Mouse (Mus musculus) lung, postnatal 4 days (tissue): ENCODE measurements around the gene Tmem132c.
A peak's percentile ranks its signal among the peaks of the same experiment; 100 is the strongest.
"Not testable (repeated sequence)": the region's sequence is repeated elsewhere in the genome, so short reads cannot be mapped to it uniquely, and the experiment has no call there.

Source experiments
- DNase-seq, 2 experiments: peaks; one replicate each; pipeline ENCODE4 v3.0.0; 2021

The Tmem132c gene

GRCm38 (mm10) chr5:127347053-127347748, 105.6 kb downstream of the Tmem132c start:
- DNase-seq, result no peak

- DNase-seq, result no peak
Measured at GRCm38 (mm10) chr5:127349221-127350065, 107.8 kb downstream of the Tmem132c start.

- DNase-seq, result no peak
Measured at GRCm38 (mm10) chr5:127353002-127353401, 111.4 kb downstream of the Tmem132c start.

- peak; percentile 36 to 72 for DNase-seq
Measured at GRCm38 (mm10) chr5:127355836-127356235, 114.2 kb downstream of the Tmem132c start.

GRCm38 (mm10) chr5:127357878-127358277, 116.3 kb downstream of the Tmem132c start:
- DNase-seq, result not testable (repeated sequence)

GRCm38 (mm10) chr5:127361145-127361544, 119.5 kb downstream of the Tmem132c start:
- no peak for DNase-seq

- no peak for DNase-seq
Measured at GRCm38 (mm10) chr5:127365061-127365460, 123.5 kb downstream of the Tmem132c start.

GRCm38 (mm10) chr5:127368191-127368590, 126.6 kb downstream of the Tmem132c start:
- peak; percentile 27 to 40 for DNase-seq

GRCm38 (mm10) chr5:127369812-127370211, 128.2 kb downstream of the Tmem132c start:
- DNase-seq, result no peak

GRCm38 (mm10) chr5:127370503-127370902, 128.9 kb downstream of the Tmem132c start:
- DNase-seq, result peak; percentile 68 to 88

GRCm38 (mm10) chr5:127374251-127374650, 132.6 kb downstream of the Tmem132c start:
- DNase-seq, result peak; percentile 21 to 59

GRCm38 (mm10) chr5:127375654-127376053, 134.0 kb downstream of the Tmem132c start:
- DNase-seq, result no peak

GRCm38 (mm10) chr5:127378521-127378920, 136.9 kb downstream of the Tmem132c start:
- DNase-seq, result no peak

GRCm38 (mm10) chr5:127379351-127379750, 137.7 kb downstream of the Tmem132c start:
- DNase-seq, result no peak

- DNase-seq, result no peak
Measured at GRCm38 (mm10) chr5:127381216-127381615, 139.6 kb downstream of the Tmem132c start.

- DNase-seq, result no peak
Measured at GRCm38 (mm10) chr5:127382571-127382970, 141.0 kb downstream of the Tmem132c start.

- no peak for DNase-seq
Measured at GRCm38 (mm10) chr5:127391187-127391586, 149.6 kb downstream of the Tmem132c start.

GRCm38 (mm10) chr5:127396889-127397288, 155.3 kb downstream of the Tmem132c start:
- DNase-seq, result no peak

- DNase-seq, result no peak
Measured at GRCm38 (mm10) chr5:127398010-127398409, 156.4 kb downstream of the Tmem132c start.

GRCm38 (mm10) chr5:127405391-127406000, 163.9 kb downstream of the Tmem132c start:
- peak; percentile 95 to 97 for DNase-seq

GRCm38 (mm10) chr5:127406014-127406655, 164.5 kb downstream of the Tmem132c start:
- DNase-seq, result peak; percentile 27 to 50

- DNase-seq, result no peak
Measured at GRCm38 (mm10) chr5:127416536-127416935, 174.9 kb downstream of the Tmem132c start.

GRCm38 (mm10) chr5:127423936-127424335, 182.3 kb downstream of the Tmem132c start:
- no peak for DNase-seq
